Mouse (Mus musculus) heart, adult 11 months (tissue): ENCODE measurements around the gene Tmem53.
A peak's percentile ranks its signal among the peaks of the same experiment; 100 is the strongest.

Source experiments
- DNase-seq: peaks from one replicate; pipeline ENCODE4 v3.0.0; 2022

Gene Tmem53

DNA sequence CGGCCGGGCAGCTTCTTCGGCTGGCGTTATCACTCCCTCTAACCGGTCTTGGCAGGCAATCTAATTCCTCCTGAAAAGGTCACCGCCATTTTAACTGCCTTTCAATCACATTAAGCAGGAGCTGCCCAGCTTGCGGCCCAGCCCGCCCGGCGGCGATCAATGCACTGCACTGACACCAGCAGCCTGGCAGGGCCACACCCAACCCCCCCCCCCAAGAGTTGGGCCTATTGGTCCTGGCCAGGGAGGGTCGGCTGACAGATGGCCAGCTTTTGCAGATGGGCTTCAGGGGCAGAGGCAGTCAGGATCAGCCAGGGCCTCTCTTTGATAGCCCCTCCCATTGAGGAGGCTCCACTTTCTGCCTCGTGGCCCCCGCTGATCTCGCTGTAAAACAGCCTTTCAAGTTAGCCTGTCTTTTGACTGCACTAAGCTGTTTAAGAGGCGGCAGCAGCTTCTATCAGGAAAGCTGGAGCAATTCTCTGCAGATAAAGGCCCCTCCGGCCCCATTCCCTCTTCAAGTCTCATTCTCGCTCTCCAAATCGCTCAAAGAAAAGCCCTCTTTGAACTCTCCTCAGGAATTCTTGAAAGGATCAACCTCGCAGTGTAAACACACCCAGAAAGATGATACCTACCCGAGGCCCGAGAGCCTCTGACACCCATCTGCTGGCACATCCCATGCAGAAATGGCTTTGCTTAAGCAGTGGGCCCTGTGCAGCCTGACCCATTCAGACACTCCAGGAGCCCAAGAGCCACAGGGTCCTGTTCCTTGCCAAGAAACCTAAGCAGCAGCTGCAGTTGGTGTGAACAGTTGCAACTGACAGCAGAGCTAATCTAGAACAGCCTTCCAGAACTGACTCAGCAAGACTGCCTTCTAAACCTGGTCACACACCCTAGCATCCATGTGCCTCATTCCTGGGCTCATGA is 31.8 kb downstream of the Tmem53 start:
- DNase-seq = no peak

GRCm38 (mm10) chr4:117284363-117284762 is 32.6 kb downstream of the Tmem53 start:
- DNase-seq = no peak

DNA sequence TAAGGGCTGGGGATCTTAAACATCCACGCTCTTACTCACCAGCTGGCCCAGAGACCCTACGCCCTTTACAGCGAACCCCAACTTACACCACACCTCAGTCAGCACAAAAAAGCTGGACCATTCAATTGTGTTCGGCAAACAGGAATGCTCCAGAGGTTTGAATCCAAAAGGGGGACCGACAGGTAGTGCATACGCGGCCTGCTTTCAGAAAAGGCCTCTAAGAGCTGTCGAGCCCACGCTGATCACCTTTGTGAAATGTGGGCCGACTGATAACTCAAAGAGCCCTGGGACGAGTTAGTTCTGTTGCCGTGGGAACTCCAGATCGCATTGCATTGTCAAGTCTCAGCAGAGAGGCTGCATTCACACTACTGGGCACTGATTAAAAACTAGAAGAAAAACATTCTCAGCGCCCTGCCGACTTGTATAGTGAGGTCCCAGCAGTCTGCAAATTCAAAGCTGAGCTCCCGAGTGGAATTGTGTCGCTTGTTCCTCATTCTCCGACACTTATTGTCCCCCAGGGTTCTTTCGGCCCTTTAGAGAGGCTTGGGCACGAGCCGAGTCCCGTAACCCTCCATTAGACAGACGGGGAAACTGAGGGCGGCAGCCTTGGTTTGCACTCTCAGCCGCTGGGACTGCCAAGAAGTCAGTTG is 36.7 kb downstream of the Tmem53 start:
- no peak for DNase-seq

DNA sequence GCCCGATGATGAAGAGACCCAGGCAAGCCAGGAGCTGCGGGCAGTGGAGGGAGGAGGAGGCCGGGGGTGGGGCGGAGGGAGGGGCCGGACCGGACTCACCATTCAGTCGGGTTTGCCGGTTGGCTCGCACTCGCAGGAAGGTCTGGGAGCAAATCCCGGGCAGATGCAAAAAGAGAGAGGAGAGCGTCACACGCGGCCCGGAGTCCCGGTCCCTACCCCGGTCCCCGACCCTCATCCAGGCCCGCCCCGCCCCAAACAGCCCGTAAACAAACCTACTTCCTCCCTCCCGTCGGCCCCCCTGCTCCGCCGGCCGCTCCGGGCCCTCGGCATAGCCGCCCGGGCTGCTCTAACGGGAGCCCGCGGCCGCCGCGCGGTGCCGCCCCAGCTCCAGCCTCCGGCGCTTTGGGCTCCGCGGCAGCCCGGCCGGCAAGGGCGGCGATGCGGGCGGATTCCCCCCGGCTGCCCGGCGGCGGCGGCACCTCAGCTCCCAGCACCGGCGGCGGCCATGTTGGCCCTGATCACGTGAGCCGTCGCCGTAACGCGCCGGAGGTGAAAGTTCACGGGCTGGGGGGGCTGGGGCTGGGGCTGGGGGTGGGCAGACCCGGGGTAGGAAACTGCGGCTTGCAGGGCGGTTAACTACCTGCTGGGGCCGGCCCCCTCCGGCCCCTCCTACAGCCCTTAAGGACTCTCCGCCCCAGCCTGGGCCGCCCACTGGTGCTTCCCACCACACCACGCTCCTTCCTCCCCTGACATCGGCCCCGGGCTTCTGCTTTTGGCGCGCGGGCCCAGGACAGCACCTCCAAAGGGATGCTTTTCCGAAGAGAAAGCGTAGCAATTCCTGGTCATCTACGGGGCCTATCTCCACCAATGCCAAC is 37.4 kb downstream of the Tmem53 start:
- peak; percentile 99 for DNase-seq

DNA sequence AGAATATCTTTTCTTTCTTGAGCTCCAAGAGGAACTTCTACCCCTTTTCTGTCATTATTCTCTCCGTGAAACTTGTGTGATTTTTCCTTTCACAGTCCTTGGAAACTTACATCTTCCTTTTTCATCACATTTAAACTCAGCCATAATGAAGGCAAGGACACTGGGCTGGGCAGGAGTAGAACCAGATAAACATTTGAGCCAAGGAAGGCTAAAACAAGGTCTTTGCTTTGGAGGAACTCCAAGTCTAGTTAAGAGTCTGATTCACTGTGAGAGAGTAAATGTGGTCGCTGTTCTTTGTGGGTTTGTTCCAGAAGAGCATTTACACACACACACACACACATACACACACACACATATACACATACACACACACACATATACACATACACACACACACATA is 39.9 kb downstream of the Tmem53 start:
- no peak for DNase-seq

GRCm38 (mm10) chr4:117296849-117297593 is 45.3 kb downstream of the Tmem53 start:
- no peak for DNase-seq

- DNase-seq = no peak
Observed at GRCm38 (mm10) chr4:117297819-117298218, 46.1 kb downstream of the Tmem53 start.

DNA sequence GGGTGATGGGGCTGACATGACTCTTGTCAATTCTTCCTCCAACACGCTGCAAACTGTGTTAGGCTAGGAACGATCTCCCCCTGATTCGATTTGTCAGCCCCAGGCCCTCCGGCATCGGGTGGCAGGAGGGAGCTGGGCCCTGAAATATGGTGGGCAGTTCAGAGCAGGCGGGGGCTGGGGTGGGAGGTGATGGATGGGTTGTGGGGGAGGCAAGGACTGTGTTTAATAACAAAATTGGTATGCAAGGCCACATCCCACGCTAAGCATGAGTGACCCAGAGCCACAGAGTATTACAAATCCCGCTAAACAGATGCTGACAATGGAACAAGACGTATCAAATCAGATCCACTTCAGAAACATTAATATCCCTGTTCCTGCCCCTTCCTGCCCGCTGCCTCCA is 48.2 kb downstream of the Tmem53 start:
- DNase-seq = no peak

DNA sequence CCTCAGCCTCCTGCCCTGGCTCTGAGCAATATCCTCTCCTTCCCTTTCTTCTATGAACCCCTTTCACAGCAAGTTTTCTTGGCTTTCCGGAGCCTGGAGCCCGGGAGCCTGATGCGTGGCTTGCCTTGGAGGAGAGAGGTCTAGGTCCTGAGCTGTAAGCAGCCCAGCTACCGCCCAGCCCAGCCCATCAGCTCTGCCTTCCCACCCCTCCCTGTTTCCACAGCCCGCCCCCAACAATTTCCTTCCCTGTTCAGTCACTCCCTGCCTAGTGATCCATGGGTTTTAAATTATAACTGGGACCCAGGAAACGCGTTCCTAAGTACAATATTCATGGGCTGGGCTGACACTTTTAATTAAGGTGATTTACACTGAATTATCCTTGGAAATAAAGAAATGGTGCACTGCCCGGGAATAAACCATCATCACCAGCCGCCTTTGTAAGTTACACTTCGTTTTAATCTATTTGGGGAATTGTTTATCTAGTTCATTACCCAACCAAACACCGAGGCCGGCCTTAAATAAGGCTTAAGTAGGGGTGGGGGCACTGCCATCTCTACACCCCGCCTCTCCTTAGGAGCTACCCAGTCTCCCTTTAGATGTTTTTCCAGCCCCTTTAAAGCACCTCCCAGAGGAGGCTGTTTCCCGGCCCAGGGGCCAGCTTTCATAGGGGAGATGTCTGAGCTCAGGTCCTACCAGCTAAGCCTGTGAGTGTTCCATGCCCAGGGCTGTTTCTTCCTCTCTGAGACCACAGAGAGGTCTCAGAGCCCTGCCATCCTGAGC is 50.5 kb downstream of the Tmem53 start:
- DNase-seq = no peak

- no peak for DNase-seq
Observed at GRCm38 (mm10) chr4:117303581-117304238, 52.0 kb downstream of the Tmem53 start.

DNA sequence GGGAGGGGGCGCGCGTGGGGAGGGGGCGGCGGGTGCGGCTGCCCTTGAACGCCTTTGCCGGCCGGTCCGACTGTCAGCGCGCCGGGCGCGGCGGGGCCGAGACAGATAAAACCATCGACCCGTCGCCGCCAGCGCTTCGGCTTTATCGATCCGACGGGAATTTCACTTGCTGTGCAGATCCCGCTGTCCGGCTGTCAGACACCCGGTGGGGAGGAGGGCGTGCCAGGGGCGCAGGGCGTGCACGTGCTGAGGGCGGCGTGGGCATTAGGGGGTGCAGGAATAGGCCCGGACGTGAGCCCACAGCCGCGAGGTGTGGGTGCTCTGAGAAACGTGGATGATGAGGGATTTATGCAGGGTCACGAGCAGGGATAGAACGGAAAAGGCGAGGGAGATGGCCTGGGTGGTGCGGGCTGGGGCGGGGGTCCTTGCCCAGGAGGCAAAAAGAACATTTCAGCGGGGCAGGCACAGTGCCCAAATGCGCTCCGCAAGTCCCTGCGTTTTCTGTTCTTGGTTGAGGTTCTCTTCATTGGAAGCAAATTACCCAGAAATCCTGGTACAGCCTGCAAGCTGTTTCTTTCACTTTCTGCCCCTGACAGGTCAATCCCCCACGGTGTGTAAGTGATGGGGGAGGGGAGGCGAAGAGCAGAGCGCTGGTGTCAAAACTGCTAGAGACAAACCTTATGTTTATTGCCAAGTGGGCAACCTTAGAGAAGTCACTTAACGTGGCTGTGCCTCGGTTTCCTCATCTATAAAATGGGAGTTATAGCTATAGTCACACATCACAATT is 52.7 kb downstream of the Tmem53 start:
- no peak for DNase-seq

GRCm38 (mm10) chr4:117305461-117305860 is 53.7 kb downstream of the Tmem53 start:
- DNase-seq = no peak

- DNase-seq = no peak
Observed at GRCm38 (mm10) chr4:117307270-117307669, 55.5 kb downstream of the Tmem53 start.

DNA sequence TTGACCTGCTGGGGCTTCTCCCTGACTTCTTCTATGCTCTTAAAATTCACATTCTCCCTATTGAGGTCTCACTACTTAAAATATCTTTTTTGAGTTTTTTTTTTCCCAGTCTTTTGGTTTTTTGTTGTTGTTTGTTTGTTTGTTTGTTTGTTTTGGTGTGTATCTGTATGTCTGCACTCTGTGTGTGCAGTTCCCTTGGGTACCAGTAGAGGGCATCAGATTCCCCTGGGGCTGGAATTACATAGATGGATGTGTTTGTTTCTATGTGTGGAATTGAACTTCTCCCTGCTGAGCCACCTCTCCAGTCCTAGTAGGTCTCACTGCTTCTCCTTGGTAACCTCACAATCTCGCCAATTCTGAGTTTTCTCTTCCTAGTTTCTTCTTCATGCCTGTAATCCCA is 57.7 kb downstream of the Tmem53 start:
- DNase-seq = no peak

GRCm38 (mm10) chr4:117311891-117312290 is 60.1 kb downstream of the Tmem53 start:
- no peak for DNase-seq

- DNase-seq = peak; percentile 91
Observed at GRCm38 (mm10) chr4:117312416-117313084, 60.8 kb downstream of the Tmem53 start.

DNA sequence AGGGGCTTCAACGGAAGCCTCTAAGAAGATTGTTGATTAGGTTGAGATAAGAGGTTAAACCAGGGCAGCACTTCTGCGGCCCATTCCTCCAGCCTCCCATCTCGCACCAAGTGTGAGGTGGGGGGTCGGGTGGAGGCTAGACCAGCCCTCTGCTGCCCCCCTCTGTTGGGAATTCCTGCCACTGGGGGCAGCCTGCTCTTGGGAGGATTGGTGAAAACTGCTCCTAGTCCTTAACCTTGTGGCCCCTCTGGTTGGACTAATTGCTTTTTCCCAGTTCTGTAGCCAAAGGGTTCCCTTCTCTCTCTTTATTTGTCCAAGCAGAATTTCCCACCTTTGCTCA is 61.3 kb downstream of the Tmem53 start:
- DNase-seq = no peak

GRCm38 (mm10) chr4:117314849-117315500 is 63.2 kb downstream of the Tmem53 start:
- no peak for DNase-seq

- no peak for DNase-seq
Observed at GRCm38 (mm10) chr4:117316800-117317199, 65.0 kb downstream of the Tmem53 start.
